Mouse (Mus musculus): ENCODE measurements around the gene Prkag3.

- TF ChIP-seq CTCF (IDR thresholded peaks at IDR 0.05; ENCODE audit: low read depth) (no peak), EP300 (IDR thresholded peaks at IDR 0.05; ENCODE audit: low read depth) (no peak)
Observed at GRCm38 (mm10) chr1:74713859-74714730, 34.9 kb downstream of the Prkag3 start.

All from liver, postnatal 0 days (tissue).